Mouse (Mus musculus) spleen, adult 2 months (tissue): ENCODE data around the gene Gm48551.

Experiments
- CTCF ChIP-seq: fragments of 200-500 bp; IDR thresholded peaks from 2 replicates; pipeline ENCODE4 v1.5.1; 2011; ENCODE audit warnings: mild to moderate bottlenecking, inconsistent platforms; ENCODE audit not compliant: insufficient read depth, insufficient read length, insufficient replicate concordance; ENCODE audit errors: extremely low read depth
- POLR2A ChIP-seq: fragments of 200-500 bp; IDR thresholded peaks from 2 replicates; pipeline ENCODE4 v1.6.1; 2011; ENCODE audit warnings: low read depth, low read length, inconsistent platforms

DNA sequence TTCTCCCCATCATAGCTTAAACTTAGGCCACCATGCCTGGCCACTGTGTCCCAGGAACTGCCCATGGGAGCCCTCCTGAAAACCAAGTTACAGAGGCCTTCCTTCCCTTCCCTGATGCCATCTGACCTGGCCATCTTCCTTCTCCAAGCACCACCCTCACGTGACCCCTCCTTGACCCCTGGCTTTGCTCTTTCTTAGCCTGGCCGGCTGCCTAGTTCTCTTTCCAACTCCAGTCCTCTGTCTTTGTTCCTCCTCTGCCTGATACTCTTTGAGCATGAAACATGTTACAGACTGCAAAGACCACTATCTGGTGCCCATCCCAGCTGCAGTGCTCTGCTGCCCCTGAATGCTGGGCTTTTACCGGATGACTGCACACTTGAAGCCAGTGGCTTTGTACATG lies 5.1 kb downstream of the Gm48551 start:
- TF ChIP-seq CTCF (no peak), POLR2A (no peak)
